Mouse (Mus musculus) 416B (cell line): ENCODE results near the gene Samd10.

ENCODE experiments used
- DNase-seq: peaks from one replicate; pipeline ENCODE4 v3.0.0; 2011; ENCODE audit warnings: low read depth

The Samd10 gene

DNA sequence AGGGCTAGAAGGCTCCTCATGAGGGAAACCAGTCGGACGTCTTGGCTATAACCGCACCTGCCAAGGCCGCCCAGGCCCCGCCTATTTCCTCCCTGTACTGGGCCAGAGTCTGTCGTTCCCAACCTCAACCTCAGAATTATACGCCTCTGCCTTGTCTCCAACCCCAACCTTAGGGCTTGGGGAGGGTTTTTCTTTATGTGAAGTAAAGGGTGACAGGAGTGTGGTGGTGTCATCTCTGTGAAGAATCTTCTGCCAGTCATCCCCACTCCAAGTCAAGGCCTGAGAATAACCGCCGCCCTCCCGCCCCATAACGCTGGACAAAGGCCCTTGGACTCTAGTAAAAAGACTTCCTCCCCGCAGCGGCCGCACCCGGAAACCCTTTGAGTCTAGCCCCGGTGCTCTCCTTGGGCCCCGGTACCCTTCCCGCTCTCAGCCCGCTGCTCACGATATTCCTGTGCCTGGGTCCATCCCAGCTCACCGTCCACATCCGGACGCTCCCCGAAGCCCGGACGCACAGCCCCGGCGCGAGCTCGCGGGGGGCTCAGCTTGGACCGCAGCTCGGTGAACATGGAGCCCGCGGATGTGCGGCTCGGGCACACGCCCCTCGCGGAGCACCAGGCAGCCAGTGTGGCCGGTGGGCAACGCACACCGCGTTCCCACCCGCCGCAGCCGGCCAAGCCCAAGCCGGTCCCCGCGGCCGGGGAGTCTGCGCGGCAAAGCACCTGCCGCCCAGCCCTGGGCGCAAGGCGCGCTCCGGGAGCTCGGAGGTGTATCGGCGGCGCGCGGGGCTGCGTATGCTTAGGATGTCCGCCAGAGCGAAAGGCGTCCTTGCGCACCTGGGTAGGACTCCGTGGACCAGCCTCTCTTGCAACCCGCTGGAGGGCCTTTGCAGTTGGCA lies at the start of gene Samd10:
Samd10 (minus strand) TSS at position 759 of the 898 bp plus-strand sequence.
- DNase-seq = peak; percentile 87

DNA sequence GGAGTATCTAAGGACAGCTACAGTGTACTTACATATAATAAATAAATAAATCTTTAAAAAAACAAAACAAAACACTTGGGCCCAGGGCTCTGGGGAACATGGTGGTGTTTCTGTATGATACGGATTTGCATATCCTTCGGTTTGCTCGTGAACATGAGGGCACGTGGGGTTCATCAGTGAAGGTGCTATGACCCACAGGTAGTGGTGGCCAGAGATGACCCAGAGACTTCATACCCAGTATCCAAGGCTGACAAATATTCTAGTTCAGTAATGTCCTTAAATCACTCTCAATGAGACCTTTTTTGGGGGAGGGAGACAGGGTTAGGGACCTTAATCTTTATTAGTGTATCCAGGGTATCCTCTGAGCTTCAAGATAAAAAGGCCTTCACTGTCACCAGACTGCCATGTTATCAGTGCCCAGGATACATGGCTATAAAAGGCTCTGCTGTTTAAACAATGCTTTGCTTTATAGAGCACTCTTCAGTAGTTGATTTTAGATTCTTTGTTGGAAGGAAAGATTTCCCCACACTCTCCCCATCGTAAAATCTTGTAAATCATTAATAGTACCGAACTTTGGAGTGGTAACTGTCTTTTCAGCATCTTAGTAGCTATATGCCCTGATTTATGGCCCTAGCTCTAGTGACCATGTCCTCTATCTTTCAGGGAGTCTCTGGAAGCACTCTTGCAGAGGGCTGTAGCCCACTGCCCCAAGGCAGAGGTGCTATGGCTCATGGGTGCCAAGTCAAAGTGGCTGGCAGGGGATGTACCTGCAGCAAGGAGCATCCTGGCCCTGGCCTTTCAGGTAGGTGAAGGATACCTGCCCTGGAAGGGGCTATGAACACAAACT lies 47.8 kb upstream of the Samd10 start:
- no peak for DNase-seq

DNA sequence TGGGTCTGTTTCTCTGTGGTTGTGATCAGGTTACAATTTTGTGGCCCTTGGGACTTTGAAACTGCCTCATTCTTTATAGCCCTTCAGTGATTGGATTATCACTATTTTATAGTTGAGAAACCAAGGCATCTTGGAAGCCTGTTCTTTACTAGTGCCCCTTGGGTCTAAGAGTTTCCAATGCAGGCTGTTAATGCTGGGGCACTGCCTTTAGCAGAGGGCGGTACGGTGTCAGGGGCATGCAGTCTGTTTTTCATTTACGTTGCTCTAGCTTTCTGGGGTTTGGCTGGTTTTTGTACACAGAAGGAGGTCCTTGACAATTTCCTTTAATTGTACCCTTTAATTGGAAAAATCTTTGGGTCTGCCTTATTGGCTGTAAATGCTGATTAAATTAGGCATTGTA lies 46.7 kb upstream of the Samd10 start:
- DNase-seq = no peak

DNA sequence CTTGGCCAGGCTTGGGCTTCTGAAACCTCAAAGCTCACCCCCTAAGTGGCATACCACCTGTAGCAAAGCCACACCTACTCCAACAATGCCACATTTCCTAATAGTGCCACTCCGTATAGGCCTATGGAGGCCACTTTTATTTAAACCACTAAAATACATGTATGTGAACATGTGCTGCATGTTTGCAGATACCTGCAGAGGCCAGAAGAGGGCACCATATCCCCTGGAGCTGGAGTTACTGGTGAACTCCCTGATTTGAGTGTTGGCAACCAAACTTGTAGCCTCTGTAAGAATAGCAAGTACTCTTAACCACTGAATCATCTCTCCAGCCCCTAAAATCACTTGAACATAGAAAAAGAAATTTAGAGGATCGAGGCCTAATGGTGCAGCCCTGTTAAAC lies 45.3 kb upstream of the Samd10 start:
- peak; percentile 80 for DNase-seq

DNA sequence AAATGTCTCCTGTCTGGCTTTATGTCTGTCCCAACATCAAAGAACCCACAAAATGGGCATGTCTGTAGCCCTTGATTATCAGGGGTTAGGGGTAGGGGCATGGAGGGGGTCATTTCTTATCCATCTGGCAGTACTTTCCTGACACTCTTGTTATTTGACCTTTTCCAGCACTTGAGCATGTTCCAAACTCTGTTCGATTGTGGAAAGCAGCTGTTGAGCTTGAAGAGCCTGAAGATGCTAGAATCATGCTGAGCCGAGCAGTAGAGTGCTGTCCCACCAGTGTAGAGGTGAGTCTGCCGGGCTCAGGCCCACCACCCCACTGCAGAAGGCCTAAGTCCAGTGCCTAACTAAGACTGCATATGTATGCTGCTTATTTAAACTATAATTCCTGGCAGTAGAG lies 36.9 kb upstream of the Samd10 start:
- DNase-seq = no peak

DNA sequence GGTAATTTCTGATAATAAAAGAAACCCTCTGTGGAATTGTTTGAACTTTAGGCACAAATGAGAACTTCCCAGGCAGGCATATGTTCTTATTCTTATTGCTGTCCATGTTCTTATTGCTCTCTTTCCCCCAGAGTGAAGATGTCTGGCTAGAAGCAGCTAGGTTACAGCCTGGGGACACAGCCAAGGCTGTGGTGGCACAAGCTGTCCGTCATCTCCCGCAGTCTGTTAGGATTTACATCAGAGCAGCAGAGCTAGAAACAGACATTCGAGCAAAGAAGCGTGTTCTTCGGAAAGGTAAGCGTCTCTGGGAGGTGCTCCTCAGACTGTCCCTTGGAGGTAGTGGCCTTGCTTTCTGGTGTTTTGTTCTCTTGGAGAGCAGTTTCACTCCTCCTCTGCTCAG lies 33.6 kb upstream of the Samd10 start:
- no peak for DNase-seq

DNA sequence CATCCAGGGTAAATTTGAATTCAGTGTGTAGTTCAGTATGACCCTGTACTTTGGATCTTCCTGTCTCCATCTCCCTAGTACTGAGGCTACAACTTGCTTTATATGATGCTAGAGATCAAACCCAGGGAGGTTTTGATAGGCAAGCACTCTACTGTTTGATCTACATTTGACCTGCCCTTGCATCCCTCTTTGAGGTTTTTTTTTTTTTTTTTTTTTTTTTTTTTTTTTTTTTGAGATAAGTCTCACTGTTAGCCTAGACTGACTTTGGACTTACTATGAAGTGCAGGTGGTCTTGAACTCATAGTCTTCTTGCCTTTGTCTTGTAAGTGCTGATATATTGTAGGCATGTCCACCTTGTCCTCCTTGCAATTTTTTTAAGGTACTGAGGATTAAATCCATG lies 29.5 kb upstream of the Samd10 start:
- no peak for DNase-seq

DNA sequence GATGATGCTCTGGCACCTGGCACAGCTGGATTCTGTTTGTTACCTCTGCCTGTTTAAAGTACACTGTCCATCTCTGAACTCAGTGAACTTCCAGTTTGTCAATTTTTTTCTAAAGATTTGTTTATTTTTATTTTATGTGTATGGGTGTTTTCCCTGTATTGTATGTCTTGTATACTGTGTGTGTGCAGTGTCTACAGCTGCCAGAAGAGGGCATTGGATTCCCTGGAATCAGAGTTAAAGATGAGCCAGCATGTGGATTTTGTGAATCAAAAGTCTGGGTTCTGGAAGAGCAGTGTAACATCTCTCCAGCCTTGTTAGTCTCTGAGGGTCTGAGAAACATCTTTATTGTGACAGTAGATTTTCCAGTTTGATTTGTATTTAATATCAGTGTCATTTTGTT lies 24.4 kb upstream of the Samd10 start:
- DNase-seq = peak; percentile 57

DNA sequence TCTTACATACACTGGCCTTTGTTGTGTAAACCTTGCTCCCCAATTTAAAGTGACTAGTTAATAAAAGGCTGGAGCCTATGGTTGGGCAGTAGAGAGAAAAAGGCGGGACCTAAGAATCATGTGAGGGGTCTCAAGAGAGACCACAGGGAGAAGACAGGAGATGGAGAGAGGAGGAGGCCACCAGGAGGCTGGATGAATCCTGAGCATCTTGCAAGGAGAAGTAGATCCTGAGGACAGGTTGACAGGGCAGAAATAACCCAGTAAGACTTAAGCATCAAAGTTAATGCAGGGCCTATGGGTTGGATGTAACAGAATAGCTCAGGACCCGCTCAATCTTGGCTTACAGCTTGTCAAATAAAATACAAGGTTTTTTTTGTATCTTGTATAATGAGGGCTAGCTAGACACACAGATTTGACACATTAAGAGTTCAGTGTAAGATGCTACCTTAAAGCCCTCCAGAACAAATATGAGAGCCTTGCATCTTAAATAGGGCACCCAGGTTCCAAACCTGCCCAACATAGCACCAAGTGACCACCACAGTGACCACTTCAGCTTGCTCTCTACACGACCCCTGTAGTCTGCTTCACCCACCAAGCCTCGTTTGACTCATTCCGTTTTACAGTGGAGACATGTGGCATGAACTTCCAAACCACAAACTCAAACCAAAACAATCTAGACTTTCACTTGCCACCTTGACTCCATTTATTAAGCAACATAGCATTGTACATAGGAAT lies 19.9 kb upstream of the Samd10 start:
- peak; percentile 15 for DNase-seq

DNA sequence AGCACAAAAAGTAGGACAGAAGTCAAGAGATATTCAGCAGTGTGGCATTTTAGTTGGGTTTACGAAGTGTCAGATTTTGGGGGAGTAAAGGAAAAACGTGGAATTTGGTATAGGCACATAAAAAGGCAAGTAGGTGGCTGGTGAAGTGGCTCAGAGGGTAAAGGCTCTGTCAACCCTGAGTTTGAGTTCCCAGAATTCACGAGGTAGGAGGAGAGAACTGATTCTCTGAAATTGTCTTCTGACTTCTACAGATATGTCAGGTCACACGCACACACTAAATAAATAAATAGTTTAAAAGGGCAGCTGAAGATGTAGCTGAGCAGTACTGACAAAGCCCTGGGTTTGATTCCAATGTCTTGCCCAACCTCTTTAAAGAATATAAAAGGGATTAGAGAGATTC lies 3.4 kb upstream of the Samd10 start:
- no peak for DNase-seq

DNA sequence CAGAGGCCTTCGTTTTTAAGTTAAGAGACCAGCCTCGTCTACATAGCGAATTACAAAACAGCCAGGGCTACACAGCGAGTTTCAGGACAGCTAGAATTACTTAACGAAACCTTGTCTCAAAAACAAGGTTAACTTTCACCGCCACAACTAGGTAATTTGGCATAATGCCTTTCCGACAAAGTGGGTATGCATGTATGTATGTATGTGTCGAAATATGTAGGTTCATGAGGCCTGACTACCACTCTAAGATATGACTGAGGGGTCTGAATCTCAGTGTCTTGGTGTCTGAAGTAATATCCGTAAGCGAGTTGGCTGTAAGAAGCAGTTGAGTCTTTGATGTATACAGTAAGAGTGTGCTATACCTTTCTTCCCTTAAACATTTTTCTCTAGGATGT lies 2.7 kb upstream of the Samd10 start:
- no peak for DNase-seq

DNA sequence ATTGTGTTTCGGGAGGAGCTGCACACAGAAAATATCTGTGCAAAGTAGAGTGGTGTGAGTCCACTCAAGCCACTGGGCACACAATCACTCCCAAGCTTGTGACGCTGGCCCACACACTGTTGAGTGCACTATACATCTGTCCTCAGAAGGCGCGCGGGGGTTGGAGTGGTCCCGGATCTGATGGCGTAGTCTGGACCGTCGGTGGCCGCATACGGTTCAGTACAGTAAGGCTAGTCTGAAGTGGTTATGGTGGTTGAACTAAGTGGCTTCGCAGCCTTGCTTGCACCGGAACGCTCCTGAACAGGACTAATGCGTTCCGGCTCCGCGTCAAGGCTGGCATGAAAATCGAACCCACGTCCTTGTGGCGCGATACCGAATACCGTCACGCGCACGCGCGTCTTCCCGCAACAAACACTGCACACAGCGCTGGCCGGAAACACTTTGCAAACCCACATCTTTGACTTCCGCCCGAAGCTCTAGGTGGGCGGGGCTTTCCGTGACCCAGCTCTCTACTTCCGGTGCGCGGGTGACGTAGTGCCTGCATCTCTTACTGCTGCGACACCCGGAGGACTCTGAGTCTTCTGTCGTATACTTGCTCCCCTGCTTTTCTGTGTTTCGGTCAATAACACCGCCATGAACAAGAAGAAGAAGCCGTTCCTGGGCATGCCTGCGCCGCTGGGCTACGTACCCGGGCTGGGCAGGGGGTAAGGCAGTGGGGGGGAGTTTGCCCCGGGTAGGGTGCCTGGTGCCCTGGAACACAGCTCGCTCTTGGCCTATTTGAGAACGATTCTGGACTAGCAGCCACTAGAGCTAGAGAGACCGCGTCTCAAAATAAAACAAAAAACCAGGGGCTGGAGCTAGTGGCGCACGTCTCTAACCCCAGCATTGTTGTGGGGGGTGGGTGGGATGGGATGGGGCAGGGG lies 2.1 kb upstream of the Samd10 start:
- peak; percentile 98 for DNase-seq

DNA sequence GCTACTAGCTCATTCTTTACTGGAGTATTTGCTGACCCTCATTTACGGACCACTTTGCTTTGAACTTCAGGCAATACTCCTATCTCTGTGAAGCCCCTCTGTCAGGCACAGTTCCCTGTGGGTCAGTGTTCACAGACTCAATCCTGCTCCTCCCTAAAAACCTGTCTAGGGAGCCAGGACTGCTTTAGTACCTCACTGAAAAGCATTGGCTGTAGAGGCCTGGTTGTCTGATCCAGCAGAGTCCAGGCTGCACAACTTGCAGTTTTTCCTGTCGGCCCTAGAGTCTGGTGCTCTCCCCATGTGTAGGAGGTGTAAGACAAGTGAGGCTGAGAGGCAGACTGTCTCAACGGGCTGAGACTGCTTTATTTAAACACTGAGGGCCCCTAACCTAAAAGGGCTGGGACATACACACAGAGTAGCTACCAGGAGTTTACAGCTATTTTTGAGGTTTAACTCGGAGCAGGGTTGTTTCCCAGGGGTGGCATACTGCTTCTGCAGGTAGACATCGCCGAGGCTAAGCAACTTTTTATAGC lies 1.3 kb upstream of the Samd10 start:
- no peak for DNase-seq

DNA sequence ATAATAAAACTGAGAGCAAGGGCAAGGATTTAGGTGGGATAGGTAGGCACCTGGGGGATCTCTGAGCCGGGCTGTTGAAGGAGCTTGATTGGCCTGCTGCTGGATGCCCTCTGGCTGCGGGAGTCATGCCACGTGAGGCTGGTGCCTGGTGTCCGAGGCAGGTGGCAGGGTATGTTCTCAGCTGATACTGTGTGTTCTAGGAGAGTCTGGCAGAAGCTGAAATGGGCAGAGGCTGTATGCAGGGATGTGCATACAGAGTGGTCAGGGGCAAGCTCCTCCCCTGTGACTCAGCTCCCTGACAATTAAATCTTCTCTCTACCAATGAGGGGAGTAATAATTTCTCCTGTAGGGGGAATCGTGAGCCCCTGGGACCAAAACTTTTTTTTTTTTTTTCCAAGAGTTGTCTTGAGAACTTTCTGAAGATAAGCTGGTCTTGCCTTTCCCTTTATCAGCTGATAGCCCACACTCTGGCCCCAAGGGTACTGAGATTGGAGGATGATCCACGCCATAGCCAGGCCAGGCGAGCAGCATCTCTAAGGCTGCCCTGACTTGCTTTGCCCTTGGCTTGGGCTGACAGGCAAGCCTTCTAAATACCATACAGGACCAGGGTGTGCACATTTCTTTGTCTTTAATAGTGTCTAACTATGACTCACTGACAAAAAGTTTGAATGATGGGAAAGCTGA lies 1.5 kb downstream of the Samd10 start:
- DNase-seq = peak; percentile 94

DNA sequence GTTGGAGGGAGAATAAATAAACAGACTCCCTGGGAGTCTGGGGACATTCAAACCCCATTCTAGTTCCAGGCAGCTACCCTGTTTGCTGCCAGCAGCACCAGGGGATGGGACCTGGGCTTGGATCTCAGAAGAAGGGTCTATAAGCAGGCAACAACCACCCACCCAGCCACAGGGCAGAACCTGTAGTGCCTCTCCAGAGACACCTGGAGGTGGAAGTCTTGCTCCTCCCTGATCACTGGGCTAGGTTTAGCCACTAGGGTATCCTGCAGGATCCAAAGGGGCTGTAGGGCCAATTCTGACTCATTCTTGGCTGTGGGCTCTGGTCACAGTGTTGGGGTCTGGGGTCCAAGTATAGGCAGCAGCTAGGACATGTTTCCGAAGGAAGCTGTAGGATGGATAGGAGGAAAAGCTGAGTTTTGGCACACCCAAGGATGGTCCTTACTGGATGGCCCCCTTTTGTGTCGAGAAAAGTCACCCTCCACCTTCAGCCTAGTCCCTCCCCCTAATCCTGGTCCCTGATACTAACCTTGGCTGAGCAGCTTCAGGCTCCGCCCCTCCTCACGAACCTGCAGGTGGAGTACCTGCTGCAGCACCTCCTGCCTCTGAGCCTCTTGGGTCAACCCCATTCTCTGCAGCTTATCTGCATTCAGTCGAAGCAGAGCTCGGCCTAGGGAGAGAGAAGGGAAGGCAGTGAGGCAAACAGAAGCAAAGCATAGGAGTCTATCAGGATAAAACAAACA lies 2.6 kb downstream of the Samd10 start:
- no peak for DNase-seq

DNA sequence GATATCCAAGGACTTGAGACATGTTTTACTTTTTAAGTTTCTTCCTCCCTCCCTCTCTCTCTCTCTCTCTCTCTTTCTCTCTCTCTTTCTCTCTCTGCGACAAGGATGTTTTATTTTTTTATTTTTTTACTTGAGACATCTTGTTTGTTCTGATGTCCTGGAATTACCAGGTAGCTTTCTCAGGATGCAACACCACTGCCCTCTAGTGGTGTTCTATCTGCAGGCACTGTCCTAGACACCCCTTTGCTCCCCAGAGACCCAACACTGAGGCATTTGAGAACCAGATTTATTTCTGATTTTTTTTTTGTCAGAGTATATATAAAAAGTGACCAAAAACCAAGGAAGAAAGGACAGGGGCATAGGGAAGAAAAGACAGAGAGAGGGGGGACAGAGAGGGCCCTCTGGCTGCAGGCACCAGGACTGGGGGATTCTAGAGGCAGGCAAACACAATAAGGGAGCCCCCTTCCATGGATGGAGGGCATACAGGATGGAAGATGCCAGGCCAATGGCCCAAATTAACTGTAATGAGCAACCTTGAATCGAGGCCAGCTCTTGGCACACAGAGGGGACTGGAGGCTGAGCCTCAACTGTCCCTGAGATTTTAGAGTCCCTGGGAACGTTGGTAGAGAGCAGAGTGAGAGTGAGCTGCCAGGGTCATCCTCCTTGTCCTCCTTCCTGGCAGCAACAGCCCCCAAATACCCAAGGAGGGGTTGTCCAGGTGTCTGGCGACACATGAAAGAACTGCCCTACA lies 3.9 kb downstream of the Samd10 start:
- DNase-seq = peak; percentile 55

DNA sequence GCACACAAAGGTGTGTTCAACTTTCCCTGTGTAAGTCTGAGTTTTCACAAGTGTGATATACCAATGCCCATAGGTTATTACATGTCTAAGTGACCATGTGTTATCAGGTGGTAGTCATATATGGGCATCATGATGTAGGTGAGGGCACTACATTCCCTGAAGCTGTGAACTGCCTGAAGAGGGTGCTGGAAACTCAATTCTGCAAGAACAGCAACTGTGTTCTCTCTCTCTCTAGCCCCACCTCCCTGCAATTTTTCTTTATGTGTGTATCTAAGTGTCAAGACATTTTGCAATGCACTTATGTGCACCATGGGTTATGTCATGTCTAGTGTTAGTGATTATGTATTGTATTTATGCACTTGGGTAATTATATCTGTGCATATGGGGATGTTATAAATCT lies 5.1 kb downstream of the Samd10 start:
- DNase-seq = peak; percentile 64

DNA sequence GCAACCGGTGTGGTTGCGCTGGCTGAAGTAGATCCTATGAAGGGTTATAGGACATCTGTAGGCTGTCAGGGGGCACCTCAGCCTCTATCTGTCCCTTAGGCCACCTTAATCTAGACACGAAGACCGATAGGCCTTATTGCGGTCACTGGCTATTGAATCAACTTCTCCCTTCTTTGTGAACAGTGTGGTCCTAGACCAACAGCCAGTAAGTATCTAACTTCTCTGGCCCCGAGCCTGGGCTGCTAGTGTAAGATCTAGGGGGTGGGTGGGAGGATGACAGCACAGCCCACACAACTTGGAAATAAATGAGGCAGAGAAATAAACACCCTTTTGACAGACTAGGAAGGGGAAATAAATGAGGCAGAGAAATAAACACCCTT lies 6.0 kb downstream of the Samd10 start:
- peak; percentile 72 for DNase-seq
